Mouse (Mus musculus): ENCODE results near the gene Nrf1. TPM values are rescaled to one million over a fixed set of nuclear protein-coding genes. Genes with fewer than 3 reads are reported as not detected.

Nrf1 gene
- total RNA-seq, 2 experiments from 2014 or later: 13.8 to 19.4 TPM

DNA sequence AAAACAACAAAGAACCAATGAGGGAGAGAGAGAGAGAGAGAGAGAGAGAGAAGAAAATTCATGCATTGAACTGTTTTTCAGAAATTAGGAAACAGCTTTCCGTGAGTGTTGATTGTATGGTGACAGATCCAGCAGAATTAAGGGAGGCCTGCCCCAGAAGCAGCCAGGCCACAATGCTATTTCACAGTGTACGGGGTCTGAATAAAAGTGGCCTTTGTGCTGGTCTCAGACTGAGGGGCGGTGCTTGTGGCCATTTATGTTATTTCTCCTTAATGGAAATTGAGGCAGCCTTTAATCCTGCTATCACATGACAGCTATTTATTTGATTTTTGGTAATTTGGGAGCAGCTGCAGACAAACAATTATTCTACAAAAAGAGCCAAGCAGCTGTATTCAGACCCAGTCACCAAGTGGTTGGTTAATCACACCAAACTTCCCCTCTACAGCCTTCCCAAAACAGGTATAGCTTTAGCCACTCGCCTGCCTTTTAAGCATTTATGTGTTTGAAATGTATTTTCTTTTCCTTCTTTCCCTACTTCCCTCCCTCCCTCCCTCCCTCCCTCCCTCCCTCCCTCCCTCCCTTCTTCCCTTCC, 31.2 kb downstream of the Nrf1 start:
- no peak for DNase-seq

DNA sequence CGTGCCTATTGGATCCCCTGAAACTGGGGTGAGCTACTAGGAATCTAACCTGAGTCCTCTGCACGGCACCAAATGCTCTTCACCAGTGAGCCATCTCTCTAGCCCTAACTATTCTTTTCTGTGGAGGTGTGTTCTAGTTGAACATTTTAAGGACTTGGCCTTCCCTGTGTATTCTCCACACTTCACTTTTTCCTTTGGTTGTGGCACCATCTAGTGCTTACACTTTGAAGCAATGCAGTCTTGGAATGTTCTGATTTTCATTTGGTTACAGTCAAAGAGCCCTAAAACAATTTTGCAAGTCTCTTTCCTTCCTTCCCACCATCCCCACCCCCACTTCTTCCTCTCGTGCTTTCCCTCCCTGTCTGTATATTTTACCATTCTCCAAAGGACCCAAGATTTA, 33.6 kb downstream of the Nrf1 start:
- no peak for DNase-seq

DNA sequence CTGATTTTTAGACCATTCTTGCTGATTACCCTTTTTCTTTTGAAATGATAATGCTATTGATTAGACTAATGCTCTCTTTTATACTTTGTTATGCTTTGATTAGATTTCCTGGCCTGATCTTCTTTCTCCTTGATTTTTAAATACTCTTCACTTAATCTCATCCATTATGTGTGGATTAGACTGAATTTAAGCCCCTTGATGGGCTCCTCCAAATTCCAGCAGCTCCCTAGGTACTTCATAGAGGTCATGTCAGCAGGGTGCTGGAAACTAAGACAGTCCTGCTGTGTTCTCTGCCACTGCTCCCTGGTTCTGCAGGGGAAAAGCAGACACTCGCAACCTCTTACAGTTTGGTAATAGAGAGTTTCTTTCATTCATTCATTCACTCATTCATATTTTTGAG, 35.5 kb downstream of the Nrf1 start:
- DNase-seq: no peak

DNA sequence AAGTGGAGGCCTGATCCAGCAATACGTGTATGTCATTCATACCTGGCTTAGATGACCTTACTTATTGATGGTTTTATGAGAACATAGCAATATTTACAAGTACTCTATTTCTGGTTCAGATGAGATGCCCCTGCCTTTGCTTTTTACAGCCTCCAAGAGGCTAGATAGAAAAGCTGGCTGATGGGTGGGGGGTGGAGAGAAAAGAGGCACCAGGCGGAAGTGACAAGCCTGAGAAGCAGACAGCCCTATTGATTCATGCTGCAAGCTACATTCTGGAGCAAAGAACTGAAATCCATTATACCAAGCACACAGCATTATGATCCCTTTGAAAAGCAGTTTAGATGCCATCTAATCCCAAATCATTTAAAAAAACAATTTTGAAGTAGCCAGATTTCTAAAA, 37.6 kb downstream of the Nrf1 start:
- DNase-seq: no peak

DNA sequence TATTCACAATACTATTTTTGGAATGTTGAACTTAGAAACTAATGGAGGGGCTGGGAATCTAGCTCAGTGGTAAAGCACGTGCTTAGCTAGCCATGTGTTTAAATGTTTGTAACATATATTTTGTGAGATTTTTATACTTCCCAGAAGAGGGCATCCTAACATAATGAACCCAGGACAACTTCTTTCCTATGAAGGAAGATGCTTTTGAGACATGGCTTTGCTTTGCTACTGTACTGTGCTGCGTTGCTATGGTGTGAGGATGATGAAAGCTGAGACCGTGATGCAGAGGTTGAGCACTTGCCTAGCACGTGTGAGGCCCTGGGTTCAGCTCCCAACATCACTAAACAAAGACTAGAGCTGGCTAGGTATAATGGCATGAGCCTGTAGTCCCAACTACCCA, 43.4 kb downstream of the Nrf1 start:
- DNase-seq: no peak

DNA sequence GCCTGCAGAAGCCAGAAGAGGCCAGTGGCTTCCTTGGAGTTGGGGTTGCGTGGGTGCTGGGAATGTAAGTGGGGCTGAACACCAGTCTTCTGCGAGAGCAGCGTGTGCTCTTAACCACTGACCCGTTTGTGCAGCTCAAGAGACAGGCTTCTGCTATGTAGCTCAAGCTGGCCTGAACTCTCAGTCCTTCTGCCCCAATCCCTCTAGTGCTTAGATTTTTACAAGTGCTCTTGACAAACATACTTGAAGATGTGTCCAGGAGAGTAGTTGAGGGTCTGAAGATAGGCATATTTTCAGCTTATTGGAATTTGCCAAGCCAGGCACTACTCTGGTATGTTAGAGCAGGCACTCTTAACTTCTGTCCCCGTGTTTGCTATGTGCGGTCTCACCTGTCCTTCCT, 45.0 kb downstream of the Nrf1 start:
- DNase-seq: no peak

DNA sequence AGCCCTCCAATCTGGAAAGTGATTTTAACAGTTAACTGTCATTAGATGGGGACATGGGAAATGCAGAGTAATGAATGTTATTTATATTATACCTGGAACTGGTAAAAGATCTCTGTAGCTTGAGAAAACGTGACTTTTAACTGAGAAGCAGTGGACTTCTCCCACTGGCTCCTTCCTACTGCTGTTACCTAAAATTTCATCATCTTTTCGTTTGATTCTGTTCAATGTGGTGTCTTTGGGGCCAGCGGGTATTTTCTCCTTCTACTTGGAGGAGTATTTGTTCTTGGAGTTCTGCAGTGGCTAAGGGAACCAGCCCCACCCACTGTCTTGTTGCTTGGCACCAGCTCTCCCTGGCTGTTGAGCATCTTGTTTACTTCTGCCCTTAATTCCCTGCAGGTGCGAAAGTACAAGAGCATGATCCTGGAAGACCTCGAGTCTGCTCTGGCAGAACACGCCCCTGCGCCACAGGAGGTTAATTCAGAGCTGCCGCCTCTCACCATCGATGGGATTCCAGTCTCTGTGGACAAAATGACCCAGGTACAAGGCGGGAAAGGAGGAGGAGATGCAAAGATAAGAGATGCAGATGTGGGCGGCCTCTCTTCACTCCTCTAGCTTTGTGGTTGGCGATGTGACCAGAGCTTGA, 54.1 kb downstream of the Nrf1 start:
- no peak for DNase-seq

DNA sequence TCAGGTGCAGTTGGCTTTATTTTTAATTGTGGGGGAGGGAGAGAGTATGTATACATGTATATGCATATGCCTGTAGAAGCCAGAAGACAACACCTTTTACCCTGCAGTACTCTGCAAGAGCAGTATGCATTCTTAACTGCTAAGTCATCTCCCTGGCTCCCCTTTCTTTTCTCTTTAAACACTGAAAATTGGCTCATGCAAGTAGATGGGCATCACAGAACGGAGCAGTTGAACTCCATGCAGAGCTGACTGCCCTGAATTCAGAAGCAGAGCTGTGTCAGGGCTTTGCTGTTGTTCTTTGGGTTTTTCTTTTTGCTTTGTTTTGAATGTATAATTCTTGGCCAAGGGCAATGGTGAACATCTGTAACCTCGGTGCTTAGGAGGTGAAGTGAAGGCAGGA, 58.3 kb downstream of the Nrf1 start:
- DNase-seq: no peak

DNA sequence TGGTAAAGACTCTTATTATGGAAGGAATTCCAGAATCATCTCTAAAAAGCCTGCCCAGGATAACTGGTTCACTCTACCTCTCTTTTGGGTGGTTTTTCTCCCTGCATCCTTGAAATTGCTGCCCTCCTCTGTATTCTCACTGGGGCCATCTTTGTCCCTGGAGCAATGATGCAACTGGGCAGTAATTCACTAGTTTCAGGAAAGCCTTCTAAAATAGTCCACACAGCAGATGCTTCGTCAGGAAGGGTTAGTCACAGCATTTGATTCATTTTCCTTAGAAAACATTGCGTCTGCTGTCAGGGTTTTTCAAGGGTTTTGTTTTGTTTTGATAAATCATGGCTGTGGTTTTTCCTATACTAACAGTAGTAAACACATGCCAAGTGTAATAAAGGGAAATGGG, 59.7 kb downstream of the Nrf1 start:
- DNase-seq: no peak

DNA sequence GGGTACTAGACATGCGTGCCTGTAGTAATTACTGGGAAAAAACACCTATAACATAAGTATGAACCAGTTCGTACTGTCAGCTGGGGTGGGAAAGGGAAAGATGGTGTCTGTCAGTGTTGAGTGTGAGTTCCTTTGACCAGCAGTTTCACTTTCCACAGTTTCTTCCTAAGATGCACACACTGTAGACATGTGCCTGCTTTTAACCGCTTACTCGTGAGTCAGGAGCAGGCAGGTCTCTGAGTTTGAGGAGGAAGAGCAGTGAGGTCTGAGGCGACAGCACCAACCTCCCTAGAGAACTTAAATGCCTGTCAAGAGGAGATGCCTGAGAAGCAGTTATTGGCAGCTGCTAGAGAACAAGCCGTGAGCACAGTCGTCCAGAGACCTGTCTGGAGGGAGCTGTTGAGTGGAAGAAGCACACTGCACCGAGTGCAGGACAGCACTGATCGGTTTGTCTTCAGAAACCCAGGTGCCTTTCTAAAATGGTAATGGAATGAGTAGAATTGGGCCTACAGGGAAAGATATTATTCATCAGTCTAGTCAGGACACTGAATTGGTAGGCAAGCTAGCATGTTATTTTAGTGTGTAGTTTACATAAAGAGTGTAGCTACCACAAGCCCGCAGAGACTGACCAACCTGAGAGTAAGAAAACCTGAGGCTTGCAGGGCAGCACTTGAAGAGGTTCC, 62.2 kb downstream of the Nrf1 start:
- DNase-seq: no peak

DNA sequence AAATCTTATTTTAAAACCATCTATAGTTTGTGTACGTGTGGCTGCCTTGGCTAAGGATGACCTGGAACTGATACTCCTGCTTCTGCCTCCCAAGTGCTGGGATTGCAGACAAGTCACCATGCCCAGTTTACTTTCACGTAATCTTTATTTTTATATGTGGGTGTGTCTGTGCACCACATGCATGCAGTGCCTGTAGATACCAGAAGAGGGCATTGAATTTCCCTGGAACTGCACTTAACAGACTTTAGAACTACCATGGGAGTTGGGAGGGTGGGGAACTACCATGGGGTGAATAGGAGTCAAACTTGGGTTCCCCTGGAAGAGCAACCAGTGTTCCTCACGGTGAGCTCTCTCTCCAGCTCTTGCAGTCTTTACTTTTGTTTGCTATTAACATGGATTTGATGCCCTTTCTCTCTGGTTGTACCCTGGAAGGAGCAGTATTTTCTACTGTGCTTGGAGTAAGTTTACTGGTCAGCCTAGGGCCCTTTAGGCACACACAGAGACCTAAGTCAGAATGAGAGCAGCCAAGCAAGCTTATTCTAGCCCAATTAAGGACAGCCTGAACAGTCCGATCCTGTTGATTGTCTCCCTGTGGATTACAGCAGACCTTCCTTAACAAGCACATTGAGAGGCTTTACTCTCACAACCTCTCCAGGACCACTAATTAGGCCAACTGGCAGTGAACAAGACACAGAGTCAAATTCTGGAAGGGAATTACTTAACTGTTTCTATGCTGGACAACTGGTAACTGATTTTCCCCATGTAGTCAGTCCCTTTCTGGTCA, 64.8 kb downstream of the Nrf1 start:
- DNase-seq: no peak

DNA sequence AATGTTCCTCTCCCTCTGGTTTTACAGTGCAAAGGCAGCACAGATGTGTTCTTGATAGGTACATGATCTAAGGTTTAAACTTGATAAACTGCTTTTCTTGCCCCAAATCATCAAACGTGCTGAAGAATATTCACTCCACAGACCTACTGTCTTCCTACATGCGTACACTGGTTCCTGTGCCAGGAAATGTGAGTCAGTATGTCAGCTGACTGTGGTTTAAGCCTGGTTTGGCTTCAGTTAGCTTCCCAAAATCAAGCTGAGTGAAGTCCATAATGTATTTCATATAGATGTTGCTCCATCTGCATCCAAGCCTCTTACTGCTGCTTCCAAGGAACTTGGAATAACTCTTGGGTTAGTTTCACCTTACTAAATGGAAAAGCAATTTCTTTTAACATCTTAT, 66.3 kb downstream of the Nrf1 start:
- no peak for DNase-seq

DNA sequence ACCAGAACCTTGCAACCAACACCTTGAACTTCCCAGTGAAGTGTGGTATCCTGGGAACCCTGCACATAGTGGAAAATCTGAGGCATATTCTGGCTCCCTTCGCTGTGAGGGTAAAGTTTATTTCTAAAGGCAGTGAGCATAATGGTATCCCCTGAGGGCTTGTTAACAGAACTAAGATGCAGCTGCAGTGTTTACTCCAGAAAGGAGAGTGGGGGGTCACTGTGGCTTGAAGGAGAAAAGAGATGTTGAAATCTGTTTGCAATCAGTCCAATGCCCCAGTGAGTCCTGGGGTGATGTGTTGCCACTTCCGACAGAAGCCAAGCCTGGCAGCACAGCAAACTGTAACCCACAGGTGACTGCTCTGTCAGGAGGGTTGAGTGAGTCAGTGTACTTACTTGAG, 73.4 kb downstream of the Nrf1 start:
- DNase-seq: no peak

DNA sequence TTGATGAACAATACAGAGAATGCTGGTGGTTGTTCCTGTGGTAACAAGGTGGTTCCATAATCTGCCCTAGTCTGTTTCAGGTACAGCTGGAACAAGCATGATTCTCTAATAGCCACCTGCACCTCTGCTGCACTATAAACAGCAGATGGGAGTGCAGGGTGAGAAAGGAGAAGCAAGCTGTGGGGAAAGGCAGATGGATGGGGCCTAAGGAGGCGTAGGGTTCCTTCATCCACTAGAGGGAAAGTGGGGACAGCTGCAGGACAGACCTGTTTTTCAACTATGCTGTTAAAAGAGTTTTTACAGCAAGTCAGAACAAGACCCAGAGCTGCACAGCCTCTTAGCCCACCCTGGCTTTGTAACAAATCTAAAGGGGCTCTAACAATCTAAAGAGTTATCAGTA, 73.8 kb downstream of the Nrf1 start:
- DNase-seq: no peak

DNA sequence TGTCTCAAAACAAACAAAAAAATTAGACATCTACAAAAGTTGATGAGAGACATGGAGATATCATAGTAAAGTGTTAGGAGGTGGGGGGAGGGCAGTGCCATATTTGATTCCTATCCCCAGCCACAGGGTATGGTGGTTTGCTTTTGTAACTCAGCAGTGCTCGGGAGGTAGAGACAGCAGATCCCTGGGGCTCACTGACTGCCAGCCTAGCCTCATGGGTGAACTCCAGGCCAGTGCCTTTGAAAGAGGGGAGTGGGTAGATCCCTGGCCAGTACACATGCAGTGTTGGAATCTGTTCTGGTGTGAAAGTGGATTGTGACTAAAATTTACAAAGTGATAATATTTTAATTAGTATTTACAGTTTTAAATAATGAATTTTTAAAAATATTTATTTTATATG, 75.6 kb downstream of the Nrf1 start:
- DNase-seq: no peak

DNA sequence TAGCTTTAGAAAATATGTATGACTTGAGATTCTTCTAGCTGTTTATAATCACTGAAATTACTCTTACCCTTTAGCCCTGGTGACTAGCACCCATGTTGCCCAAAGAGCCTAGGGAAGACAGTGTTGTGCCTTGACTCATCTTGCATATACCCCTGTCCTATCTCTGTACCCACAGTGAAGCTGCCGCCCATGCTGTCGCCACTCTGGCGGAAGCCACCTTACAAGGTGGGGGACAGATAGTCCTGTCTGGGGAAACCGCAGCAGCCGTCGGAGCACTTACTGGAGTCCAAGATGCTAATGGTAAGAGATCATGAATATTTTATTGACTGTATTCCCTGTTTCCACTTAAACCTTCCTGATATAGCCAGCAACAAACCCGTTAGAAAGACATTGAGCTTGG, 78.3 kb downstream of the Nrf1 start:
- DNase-seq: no peak

DNA sequence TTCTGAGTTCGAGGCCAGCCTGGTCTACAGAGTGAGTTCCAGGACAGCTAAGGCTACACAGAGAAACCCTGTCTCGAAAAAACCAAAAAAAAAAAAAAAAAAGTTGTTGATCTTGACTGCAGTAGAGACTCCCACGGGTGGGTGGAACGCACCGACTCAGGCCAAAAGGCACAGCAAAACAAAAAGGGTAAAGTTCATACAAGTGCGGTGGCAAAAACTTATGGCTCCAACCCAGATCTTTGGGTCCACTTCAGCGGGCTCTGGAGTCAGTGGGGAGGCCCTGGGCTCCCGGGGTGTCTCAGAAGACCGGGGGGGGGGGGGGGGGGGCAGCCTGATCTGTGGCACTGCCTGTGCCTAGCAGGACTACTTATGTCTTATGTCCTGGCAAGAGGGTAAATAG, 79.0 kb downstream of the Nrf1 start:
- DNase-seq: no peak

DNA sequence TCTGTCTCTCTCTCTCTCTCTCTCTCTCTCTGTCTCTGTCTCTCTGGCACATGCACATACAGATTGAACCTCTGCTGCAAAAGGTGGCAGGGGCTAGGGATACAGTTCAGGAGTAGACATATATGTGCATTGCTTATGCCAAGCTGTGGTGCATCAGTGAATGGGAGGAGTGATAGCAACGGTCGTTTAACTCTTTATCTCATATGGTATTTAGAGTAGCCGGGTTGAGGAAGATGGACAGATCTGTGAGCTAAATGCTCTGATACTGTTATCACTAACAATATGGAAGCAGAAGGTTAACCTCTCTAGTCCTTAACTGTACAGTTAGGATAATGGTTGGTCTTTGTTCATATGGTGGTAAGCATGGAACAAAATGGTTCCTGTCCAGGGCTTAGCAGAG, 84.6 kb downstream of the Nrf1 start:
- no peak for DNase-seq

DNA sequence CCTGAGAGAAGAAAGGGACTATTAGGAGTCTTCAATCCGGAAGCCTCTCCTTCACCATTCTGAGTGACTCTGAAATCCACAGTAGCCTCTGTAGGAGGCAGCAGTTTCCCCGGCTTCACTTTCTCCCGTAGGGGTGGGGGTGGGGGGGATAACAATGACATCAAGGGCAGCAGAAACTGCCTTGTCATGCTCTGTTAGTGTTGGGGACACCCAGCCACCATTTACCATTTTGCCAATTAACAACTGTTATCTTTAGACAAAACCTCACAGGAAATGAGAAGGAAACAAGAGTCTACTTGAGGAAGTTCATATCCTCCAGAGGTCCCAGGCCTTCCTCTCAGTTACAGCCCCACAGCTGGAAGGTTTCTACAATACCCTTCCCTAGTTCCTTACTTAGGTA, 87.8 kb downstream of the Nrf1 start:
- no peak for DNase-seq

DNA sequence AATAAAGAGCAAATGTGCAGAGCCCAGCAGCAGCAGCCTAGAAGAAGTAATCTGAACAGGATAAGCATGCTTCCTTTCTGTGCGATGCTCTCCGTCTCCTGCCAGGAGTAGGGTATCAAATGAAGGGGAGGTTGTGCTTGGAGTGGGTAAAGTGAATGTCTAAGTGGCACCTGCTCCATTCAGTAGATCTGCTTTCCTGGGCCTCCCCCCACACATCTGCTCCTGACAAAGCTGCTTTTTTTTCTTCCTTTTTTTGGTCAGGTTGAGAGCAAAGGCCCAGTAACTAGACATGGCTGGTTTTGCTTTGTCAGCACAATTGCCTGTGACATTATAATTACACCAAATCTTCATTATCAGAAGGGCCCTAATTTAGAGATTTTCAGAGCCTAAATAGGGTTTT, 89.4 kb downstream of the Nrf1 start:
- DNase-seq: no peak

DNA sequence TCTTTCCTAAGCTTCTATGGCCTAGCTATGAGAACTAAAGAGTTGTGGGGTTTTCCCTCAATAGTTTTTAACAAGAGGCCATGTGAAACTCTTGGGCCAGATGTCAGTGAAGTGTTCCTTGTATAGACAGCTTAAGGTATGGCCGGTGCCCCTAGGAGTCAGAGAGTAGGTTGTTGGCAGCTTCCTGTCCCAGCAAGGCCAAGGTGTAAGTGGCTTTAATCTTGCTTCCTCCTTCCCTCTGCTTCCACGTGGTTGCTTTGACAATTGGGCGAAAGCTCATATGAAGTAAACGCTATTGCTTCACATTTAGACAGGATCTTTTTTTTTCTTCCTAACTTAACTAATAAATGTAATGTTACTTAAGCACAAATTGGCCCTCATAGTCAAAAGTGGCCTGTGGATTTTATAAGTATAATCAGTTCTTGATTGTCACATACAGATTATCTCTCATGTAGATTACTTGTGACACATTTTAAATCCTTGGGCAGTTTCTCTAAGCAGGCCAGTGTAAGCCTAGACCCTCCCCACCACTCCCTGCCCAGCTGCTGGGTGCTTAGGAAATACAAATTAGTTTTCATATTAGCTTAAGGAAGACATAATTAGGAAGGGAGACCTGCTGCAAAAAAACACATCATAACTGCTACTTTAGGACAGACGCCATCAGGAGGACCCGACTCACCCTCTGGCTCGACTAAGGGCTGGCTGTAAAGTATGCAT, 91.7 kb downstream of the Nrf1 start:
- no peak for DNase-seq

DNA sequence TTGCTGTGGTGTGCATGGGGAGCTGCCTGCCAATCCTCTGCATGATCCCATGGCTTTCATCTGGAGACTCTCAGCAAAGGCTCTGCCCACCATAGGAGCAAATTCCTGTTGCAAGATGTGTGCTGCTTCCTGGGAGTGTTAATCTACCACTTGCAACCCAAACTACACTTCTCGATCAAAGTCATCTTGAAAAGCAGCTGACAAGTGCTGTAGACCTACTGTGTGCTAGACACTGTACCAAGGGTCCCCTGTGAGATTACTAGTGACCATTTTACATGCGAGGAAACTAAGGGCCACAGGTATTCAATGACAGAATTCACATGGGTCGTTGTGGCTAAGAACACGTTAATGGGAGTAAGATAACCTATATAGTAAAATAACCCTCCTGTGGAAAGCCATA, 95.5 kb downstream of the Nrf1 start:
- no peak for DNase-seq

DNA sequence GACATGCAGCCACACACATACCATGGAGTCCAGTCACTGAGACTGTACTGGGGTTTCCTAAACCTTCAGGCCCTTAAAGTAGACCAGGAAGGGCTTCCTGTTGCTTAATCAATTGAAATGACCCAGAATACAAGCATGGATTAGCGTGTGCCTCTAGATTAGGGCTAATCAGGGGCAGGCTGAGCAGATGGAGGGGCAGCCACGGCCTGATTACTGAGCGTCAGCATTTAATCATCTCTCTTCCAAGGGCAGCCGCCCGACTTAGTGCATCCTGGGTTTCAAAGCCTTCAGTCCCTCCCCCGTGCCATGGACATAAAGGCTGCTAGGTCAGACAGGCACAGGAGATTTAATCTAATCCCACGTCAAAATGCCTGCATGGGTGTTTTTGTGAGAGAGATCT, 99.3 kb downstream of the Nrf1 start:
- DNase-seq: no peak

Measured in gastrocnemius, postnatal 10 days (tissue).